Mouse (Mus musculus) mature B cell (primary cell): ENCODE measurements around the gene Parp11.
"Not testable (repeated sequence)": the region's sequence is repeated elsewhere in the genome, so short reads cannot be mapped to it uniquely, and the experiment has no call there.

Experiments
- in situ Hi-C: fragments of 300-500 bp; cut with MboI; formaldehyde crosslinking; loops from 2 replicates; pipeline ENCODE4 v1.14.3; 2019

Gene Parp11

GRCm38 (mm10) chr6:127495251-127495650 lies 48.6 kb downstream of the Parp11 start:
- in situ Hi-C loops = no loop called here

DNA sequence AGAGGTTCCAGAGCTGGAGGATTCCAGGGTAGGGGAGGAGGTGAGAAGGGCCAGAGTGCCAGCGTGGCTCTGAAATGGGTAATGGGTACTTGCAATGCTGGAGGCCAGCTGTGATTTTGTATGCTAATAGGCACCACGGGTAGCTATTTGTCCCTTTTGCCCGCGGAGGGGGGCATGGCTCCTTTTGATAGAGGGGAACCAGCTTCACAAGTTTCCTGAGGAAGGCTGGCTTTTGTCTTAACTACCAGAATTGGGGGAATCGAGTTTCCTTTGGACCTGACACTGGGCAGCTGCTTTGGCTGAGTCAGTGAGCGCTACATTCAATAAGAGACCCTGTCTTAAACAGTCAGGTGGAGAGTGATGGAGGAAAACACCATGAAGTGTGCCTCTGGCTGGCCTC lies 49.2 kb downstream of the Parp11 start:
- in situ Hi-C loops = no loop called here

DNA sequence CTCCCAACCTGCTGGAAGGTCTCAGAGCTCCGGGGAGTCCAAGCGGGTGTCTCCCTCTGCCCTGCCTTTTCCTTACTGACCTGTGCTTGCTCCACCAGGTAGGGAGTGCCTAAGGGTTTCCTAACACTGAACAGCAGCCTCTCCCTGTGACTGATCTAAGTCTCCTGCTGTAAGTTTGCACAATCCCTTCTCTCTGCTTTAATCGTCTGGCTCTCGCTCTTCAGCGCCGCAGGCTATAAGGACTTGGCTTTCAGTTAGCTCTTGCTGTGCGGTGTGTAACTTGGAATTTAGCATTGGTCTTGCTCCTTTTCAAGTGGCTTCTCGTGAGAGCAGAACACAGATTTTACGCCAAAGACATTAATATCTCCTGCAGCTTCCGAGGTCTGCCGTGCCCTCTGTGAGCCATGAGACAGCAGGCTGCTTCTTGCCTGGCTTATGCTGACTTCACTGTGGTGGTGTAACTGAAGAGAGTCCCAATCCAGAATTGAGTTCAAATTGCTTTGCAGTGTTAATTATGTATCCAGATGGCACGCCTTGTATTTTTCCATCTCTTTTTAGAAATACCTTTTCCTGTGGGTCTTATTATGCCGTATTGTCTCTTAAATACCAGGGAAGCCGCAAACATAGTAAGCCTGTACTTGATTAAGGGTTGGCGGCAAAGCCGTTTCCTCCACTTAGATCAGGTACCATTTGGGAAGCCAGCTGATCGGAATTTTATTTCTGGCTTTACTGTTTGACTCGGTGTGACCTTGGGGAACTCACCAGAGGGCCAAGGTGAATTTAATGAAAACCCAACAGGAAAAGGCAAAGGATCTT lies 50.4 kb downstream of the Parp11 start:
- in situ Hi-C loops = no loop called here

- in situ Hi-C loops = no loop called here
These were observed 53.5 kb downstream of the Parp11 start for GRCm38 (mm10) chr6:127500119-127500518.

DNA sequence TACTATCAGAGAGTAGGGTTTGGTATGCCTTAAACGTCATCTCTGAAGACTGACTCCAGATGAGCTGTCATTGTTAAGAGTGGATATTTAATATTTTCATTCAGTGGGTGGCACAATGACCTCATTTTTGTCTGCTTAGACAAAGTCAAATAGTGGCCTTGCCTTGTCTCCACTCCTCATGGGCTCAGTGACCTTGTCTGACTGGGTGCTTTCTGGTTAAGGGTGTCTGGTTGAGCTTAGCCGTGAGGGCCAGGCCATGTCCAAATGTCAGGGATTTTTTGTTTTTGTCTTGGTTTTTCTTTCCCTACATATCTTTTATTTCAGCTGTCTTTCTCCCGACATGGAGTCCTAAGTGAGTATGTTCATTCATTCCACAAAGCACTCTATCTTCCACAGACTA lies 54.2 kb downstream of the Parp11 start:
- in situ Hi-C loops = no loop called here

DNA sequence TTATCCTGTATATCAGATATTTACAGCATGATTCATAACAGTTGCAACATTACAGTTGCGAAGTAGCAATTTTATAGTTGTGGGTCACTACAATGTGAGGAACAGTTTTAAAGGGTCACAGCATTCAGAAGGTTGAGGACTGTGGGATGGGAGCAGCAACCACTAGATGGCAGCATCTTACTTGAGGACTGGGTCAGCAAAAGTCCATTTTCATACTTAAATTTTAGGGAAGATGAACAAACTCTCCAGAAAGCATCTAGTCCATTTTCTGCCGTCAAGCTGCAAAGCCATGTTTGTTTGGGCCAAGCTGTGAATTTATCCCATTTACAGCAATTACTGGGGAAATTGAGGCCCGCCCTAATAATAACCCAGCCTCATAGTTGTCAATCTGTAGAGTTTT lies 55.9 kb downstream of the Parp11 start:
- in situ Hi-C loops = no loop called here

- in situ Hi-C loops = not testable (repeated sequence)
These were observed 67.1 kb downstream of the Parp11 start for GRCm38 (mm10) chr6:127513776-127514175.

- in situ Hi-C loops = no loop called here
These were observed 74.5 kb downstream of the Parp11 start for GRCm38 (mm10) chr6:127521176-127521575.

DNA sequence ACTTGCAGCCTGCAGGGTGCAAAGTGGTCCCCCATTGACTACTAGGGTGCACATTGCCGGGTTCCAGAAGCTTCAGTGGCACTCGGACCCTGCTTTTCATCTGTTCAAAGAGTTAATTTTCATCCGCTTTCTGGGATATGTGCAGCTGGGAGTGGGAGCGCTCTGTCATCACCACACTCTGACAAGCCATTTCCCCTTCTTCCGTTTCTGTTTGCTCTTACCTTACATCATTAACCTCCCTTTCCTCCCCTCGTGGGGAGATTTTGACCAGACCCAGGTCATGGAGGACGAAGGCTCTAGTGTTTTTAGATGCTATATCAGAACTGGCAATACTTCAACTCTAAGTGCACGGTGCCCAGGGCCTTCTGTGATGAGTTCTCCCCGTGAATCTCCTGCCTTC lies 75.7 kb downstream of the Parp11 start:
- in situ Hi-C loops = no loop called here

GRCm38 (mm10) chr6:127524442-127524841 lies 77.8 kb downstream of the Parp11 start:
- in situ Hi-C loops = no loop called here

DNA sequence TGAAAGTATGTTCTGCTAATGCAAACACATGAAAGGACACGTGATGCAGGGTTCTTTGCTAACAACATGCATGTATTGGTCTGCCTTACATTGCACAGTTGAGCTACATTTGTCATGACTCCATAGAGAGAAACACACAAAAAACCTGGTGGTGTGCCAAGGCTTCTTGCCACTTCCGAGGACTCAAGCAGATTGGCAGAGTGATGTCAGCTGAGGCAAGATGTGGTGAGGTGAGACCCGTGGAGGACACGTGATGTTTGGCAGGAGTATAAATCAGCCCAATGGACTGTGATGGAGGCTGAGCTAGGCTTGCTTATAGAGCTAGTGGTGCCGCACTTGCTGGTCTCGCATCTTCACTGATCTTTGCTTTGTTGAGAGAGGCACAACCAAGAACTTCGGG lies 82.0 kb downstream of the Parp11 start:
- in situ Hi-C loops = no loop called here

DNA sequence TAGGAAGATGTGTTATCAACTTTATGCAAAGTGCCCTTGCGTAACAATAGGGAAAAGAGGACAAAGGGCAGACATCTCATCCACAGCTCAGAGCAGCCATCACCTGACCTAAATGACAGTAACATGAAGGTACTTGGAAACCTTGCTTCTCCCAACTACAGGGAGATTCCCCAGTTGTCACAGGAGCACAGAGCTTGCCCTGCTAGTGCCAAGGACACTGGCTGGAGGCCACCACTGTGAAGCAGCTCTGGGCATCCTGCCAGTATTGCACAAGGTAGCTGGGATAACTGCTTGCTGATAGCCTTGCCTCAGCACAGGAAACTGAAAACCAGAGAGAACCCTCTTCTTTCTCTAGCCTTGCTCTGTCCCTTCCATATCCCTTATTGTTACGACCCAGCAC lies 82.8 kb downstream of the Parp11 start:
- in situ Hi-C loops = no loop called here

DNA sequence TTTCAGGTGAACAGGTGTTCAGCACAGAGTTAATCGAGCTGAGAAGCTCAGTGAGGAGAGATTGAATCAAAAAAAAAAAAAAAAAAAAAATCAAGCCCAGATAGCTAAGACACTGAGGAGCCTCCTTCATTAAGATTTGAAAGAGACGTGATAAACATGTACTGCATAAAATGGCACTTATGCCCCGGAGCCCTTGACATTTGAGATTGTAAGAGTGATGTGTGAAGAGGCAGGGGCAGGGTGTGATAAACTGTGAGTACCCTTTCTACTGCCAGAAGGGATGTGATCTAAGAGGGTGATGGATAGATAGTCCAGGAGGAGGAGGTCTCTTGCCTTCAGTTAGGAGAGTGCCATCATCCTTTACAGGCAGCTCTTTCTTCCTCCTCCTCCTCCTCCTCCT lies 83.6 kb downstream of the Parp11 start:
- in situ Hi-C loops = no loop called here

- in situ Hi-C loops = no loop called here
These were observed 85.0 kb downstream of the Parp11 start for GRCm38 (mm10) chr6:127531412-127532205.

DNA sequence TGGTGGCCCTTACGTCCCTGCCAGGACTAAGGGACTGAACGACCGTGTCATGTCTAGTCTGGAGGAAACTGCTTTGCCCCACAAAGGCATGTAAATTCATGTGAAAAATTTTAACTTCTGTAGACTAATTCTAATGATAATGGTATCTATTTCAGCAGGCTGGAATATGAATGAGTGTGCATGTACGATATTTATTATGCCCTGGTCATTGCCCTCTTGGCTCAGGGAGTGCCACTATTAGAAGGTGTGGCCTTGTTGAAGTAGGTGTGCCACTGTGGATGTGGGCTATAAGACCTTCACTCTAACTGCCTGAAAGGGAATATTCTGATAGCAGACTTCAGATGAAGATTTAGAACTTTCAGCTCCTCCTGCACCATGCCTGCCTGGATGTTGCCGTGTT lies 85.7 kb downstream of the Parp11 start:
- in situ Hi-C loops = no loop called here

- in situ Hi-C loops = no loop called here
These were observed 87.1 kb downstream of the Parp11 start for GRCm38 (mm10) chr6:127533766-127534165.

DNA sequence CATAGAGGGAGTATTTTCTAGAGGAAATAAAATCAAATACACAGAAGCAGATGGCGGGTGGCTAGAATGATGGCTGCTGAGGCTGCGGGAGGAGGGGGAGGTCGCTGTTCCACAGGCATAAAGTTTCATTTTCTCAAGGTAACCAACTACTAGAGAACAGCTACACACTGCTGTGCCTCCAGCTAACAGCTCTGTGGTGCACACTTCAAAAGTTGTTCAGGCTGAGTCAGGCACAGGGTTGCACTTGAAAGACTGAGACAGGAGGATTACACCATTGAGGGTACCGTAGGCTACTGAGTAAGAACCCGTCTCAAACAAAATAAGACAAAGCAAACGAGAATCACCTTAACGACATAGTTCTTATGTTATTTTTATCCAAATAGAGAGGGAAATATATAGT lies 90.4 kb downstream of the Parp11 start:
- in situ Hi-C loops = no loop called here

- in situ Hi-C loops = no loop called here
These were observed 91.5 kb downstream of the Parp11 start for GRCm38 (mm10) chr6:127538118-127538517.

DNA sequence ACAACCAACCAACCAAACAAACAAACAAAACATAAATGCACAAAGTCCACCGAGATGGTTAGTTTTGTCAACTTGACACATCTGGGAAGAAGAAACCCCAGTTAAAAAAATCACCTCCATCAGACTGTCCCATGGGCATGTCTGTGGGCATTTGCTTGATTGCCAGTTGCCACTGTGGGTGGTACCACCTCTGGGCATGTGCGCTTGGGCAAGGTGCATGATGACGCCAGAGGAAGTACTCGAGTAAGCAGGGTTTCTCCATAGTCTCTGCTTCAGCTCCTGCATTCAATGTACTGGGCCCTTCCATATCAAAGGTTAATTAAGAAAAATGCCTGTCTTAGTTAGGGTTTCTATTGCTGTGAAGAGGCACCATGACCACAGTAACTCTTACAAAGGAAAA lies 92.6 kb downstream of the Parp11 start:
- in situ Hi-C loops = no loop called here

DNA sequence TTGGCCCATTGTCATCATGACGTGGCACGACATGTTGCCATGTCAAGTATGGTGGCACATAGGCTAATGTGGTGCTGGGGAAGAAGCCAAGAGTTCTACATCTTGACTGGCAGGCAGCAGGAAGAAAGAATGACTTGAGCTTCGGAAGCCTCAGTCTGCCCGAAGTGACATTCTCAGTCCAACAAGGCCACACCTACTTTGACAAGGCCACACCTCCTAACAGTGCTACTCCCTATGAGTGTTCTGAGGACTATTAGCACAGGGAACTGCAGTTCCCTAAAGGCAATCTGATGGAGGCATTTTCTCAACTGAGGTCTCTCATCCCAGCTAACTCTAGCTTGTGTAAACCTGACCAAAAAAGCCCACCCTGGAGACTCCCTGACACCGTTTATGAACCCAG lies 93.0 kb downstream of the Parp11 start:
- in situ Hi-C loops = no loop called here

- in situ Hi-C loops = no loop called here
These were observed 93.9 kb downstream of the Parp11 start for GRCm38 (mm10) chr6:127540517-127540916.

DNA sequence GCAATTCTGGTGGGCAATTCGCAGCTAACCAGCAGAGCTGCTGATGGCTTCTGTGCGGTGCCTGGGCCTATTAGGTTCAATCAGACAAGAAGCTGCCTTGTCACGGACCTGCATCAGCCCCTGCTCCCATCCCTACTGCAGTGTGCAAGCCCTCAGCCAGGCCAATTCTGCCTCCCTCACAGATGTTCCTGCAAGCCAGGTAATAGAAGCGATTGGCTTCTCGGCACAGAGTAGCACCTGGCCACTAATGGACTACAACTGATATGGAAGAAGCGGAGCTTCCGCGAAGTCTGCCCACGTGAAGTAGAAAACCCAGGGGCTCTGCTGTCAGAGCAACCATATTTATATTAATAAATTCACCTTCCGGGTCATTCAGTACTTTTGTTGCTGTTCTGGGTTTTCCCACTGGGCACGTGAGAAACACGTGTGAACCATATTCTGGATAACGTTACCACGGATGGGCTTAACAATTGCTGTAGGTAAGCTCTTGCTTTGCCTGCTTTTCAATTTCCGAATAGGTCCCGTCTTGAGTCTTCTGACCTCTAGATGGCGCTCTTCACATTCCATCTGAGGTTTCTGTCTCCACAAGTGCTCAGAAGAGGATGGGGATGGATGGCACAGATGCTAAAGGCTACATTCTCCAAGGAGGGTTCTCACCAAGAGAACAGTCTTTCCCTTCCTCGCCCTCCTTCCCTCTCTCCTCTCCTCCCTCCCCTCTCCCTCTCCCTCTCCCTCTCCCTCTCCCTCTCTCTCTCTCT lies 95.2 kb downstream of the Parp11 start:
- in situ Hi-C loops = no loop called here
